21 mouse cellular contexts compared by ENCODE assay signal in the genomic region with DNA sequence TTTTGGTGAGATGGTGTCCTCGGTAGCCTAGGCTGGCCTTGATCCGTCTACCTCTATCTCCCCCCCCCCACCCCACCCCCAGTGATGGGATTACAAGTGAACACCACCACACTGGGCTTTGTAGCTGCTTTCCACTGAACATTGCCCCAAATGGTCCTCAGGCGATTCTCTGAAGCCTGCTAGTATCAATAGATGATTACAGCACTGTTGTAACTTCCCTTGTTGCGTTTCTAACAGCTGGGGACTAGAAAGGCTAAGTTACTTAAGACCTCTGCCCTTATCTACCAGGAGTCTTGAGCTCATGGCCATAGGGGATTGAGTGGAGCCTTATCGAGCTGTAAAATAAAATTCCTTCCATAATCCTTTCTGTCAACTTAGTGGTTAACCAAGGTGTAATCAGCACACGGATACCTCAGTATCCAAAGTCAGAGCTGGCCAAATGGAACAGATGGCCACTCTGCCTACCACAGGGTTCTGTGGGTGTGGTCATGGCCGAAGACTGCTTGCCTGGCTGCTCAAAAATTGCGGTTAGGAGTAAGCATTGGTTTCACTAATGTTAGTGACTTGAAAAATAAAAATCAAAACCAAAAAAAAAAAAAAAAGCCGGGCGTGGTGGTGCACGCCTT. TPM values are rescaled to one million over a fixed set of nuclear protein-coding genes. Genes with fewer than 3 reads are reported as not detected.
DNase-seq lines count a peak whose midpoint lies in the region; ATAC-seq lines count a peak whose summit lies in the region.
"Had no signal": no experiment of that assay in that cellular context is flagged by ENCODE, and none has a peak within 500 bp of the region (broad histone marks: within the 10 kb centered on the region; RNA-seq: fewer than 3 reads in every experiment).

No protein-coding gene starts in this region.

- peak; percentile 87 for ATAC-seq in cerebellum, adult (ENCODE audit: insufficient number of reproducible peaks, low FRiP score, low TSS enrichment)
- ATAC-seq in megakaryocyte progenitor cell, adult 5-6 weeks (replicated peaks; ENCODE audit: poor library complexity), result peak; percentile 32
- no peak for ATAC-seq in inflammation-experienced regulatory T-cells, adult 6 months

- DNase-seq in cerebellum, postnatal 4 days (ENCODE audit: low spot score in 2 of 2), result no peak
- peak; percentile 84 to 90 for DNase-seq in cerebellum, adult 18-20 months
- peak; percentile 74 to 84 for DNase-seq in cerebellum, postnatal 14 days
- no peak for DNase-seq in spleen, postnatal 36 days (ENCODE audit: low spot score in 2 of 2)
- no peak for DNase-seq in frontal cortex, postnatal 10 days (ENCODE audit: low spot score in 2 of 2)
- DNase-seq: adrenal gland, postnatal 14 days; gastrocnemius, adult 2 months; heart, postnatal 10 days; kidney, adult 11 months; kidney, postnatal 36 days; spleen, adult 18-20 months; thymus, postnatal 14 days had no signal

RNA-seq across cellular contexts. Expression of a gene that starts 6.5 kb away (rescaled TPM):
- 38.4 and 40.7 TPM in 2 replicates for total RNA-seq in megakaryocyte progenitor cell, adult 5-6 weeks (2015)
- total RNA-seq in megakaryocyte progenitor cell, adult 5-6 weeks (2017), result 27.8 and 28.8 TPM in 2 replicates
- 10 to 100 TPM; 20.3 to 27.2 (median 24.9) TPM for polyA plus RNA-seq in inflammation-experienced regulatory T-cells, adult 6 months (2017; shearing (Covaris generic))

RNA-seq across cellular contexts. Expression of a gene that starts 33.5 kb away (rescaled TPM):
- not detected in 2 replicates for total RNA-seq in megakaryocyte progenitor cell, adult 5-6 weeks (2015)
- not detected in 2 replicates for total RNA-seq in megakaryocyte progenitor cell, adult 5-6 weeks (2017)
- not detected for polyA plus RNA-seq in inflammation-experienced regulatory T-cells, adult 6 months (2017; shearing (Covaris generic))
- polyA plus RNA-seq: embryonic facial prominence, embryonic 11.5 days; forebrain, embryonic 11.5 days; heart, embryonic 12.5 days; hindbrain, embryonic 11.5 days; midbrain, embryonic 11.5 days; neural tube, embryonic 11.5 days had no signal

RNA-seq across cellular contexts. Expression of a gene that starts 42.6 kb away (rescaled TPM):
- total RNA-seq in megakaryocyte progenitor cell, adult 5-6 weeks (2015), result 204 and 205 TPM in 2 replicates
- total RNA-seq in megakaryocyte progenitor cell, adult 5-6 weeks (2017), result 304 and 317 TPM in 2 replicates
- 100 to 1,000 TPM; 373 to 490 (median 480) TPM for polyA plus RNA-seq in inflammation-experienced regulatory T-cells, adult 6 months (2017; shearing (Covaris generic))

RNA-seq across cellular contexts. Expression of a gene that starts 42.8 kb away (rescaled TPM):
- total RNA-seq in megakaryocyte progenitor cell, adult 5-6 weeks (2015), result 229 and 271 TPM in 2 replicates
- total RNA-seq in megakaryocyte progenitor cell, adult 5-6 weeks (2017), result 335 and 374 TPM in 2 replicates
- polyA plus RNA-seq in inflammation-experienced regulatory T-cells, adult 6 months (2017; shearing (Covaris generic)), result 10 to 100 TPM; 60.8 to 70.7 (median 70.0) TPM

Comparison
In these comparisons a context has a peak if more than half of its experiments do, and no peak if none do; other contexts are left out.
1. DNase-seq: peak in cerebellum, adult 18-20 months (2 of 2) and cerebellum, postnatal 14 days (2 of 2); none in cerebellum, postnatal 4 days (0 of 2), spleen, postnatal 36 days (0 of 2) and frontal cortex, postnatal 10 days (0 of 2).